Mouse (Mus musculus) liver, adult 2 months (tissue): Measurements from ENCODE around the gene Scnn1g. TPM values are rescaled to one million over a fixed set of nuclear protein-coding genes. Genes with fewer than 3 reads are reported as not detected.
A peak's percentile ranks its signal among the peaks of the same experiment; 100 is the strongest.

ENCODE experiments used
- DNase-seq: peaks from one replicate; pipeline ENCODE4 v3.0.0-alpha.2; 2011; ENCODE audit warnings: low read depth, low spot score; ENCODE audit errors: extremely low read depth
- H3K27ac ChIP-seq: fragments of 200-500 bp; replicated peaks from 2 replicates; pipeline ENCODE4 v1.5.1; 2012; ENCODE audit warnings: low read depth, mild to moderate bottlenecking, control low read depth, inconsistent platforms, low read length; ENCODE audit not compliant: insufficient read depth
- H3K27me3 ChIP-seq: fragments of 200-500 bp; 2 replicates; pipeline ENCODE4 v1.6.1; 2012; ENCODE audit warnings: mild to moderate bottlenecking, moderate library complexity, low read length, inconsistent platforms; ENCODE audit not compliant: control insufficient read depth, insufficient read depth
- H3K36me3 ChIP-seq: fragments of 200-500 bp; 2 replicates; pipeline ENCODE4 v1.6.1; 2012; ENCODE audit warnings: low read length, inconsistent platforms; ENCODE audit not compliant: control insufficient read depth, insufficient read depth
- H3K4me1 ChIP-seq: fragments of 200-500 bp; 2 replicates; pipeline ENCODE4 v1.6.1; 2011; ENCODE audit warnings: low read length; ENCODE audit not compliant: control insufficient read depth, insufficient read depth
- H3K4me3 ChIP-seq: fragments of 200-500 bp; 2 replicates; pipeline ENCODE4 v1.5.1; 2011; ENCODE audit warnings: low read depth, mild to moderate bottlenecking, control low read depth, low read length, moderate library complexity; ENCODE audit not compliant: insufficient read depth
- H3K79me2 ChIP-seq: fragments of 200-500 bp; 2 replicates; pipeline ENCODE4 v1.6.1; 2012; ENCODE audit warnings: inconsistent platforms, mild to moderate bottlenecking, low read length, moderate library complexity; ENCODE audit not compliant: control insufficient read depth, insufficient read depth
- H3K9ac ChIP-seq: fragments of 200-500 bp; 2 replicates; pipeline ENCODE4 v1.6.1; 2012; ENCODE audit warnings: low read depth, mild to moderate bottlenecking, control low read depth, inconsistent platforms, low read length
- CTCF ChIP-seq: fragments of 200-500 bp; IDR thresholded peaks from 2 replicates; pipeline ENCODE4 v1.5.1; 2011; ENCODE audit warnings: low read depth, low read length, control low read depth
- POLR2A ChIP-seq: fragments of 200-500 bp; IDR thresholded peaks from 2 replicates; pipeline ENCODE4 v1.6.1; 2011; ENCODE audit warnings: low read length, control low read depth; ENCODE audit not compliant: insufficient read depth; ENCODE audit errors: extremely low read depth
- WGBS: fragments of 180-500 bp; shearing (Covaris S2); methylation state at CpG from one replicate; pipeline ENCODE4 v1.1.7; 2018; 5-methylcytosine and 5-hydroxymethylcytosine counted together
- polyA plus RNA-seq: library from polyadenylated mRNA; depleted of rRNA; stranded (reverse); fragments of >200 nt; gene quantifications from 2 replicates; pipeline ENCODE4 v1.2.3, GENCODE M21; 2012; rRNA removed
- total RNA-seq: library from RNA; depleted of rRNA; stranded (reverse); fragments of >200 nt; gene quantifications from 2 replicates; pipeline ENCODE4 v1.2.3, GENCODE M21; 2014; rRNA removed

Gene Scnn1g
- not detected in 2 replicates for total RNA-seq
- not detected in 2 replicates for polyA plus RNA-seq

- TF ChIP-seq CTCF (peak; percentile 97), POLR2A (no peak)
Observed at GRCm38 (mm10) chr7:121734171-121734831, at the start of gene Scnn1g. TSS of gene Scnn1g (plus strand) at chr7:121734479.

GRCm38 (mm10) chr7:121685140-121685984 lies 48.9 kb upstream of the Scnn1g start:
- DNase-seq, result peak; percentile 28
- Histone ChIP-seq H3K4me3 (no peak overlapping the region), H3K27me3 (no peaks in the 10 kb centered on the region), H3K9ac (no peak overlapping the region), H3K79me2 (peaks cover 2% of the 10 kb centered on the region; the same call in 1 of the 2 replicates), H3K27ac (no peak overlapping the region), H3K36me3 (no peaks in the 10 kb centered on the region), H3K4me1 (peaks cover 2% of the 10 kb centered on the region; the same call in 1 of the 2 replicates)
- TF ChIP-seq POLR2A (no peak), CTCF (no peak)
- WGBS, result 73% methylated on average over 5 of the region's 5 CpGs

More at GRCm38 (mm10) chr7:121734171-121734831, at the start of gene Scnn1g:
- peak; percentile 61 for DNase-seq
- no peak within 1 kb of the TSS for H3K27ac ChIP-seq
- H3K4me1 ChIP-seq, result no peaks in the 10 kb centered on the region; the same call in 1 of the 2 replicates
- no peaks in the 10 kb centered on the region for H3K79me2 ChIP-seq
- H3K36me3 ChIP-seq, result no peaks in the 10 kb centered on the region
- 2% methylated on average over 38 of the region's 38 CpGs for WGBS
- no peak within 1 kb of the TSS for H3K9ac ChIP-seq
- H3K4me3 ChIP-seq, result no peak within 1 kb of the TSS
- peaks cover 2% of the 10 kb centered on the region; the same call in 1 of the 2 replicates for H3K27me3 ChIP-seq

GRCm38 (mm10) chr7:121689338-121689737 lies 44.9 kb upstream of the Scnn1g start:
- no peak for DNase-seq
- H3K27ac ChIP-seq, result no peak overlapping the region
- H3K27me3 ChIP-seq, result no peaks in the 10 kb centered on the region
- no peak overlapping the region for H3K9ac ChIP-seq
- TF ChIP-seq POLR2A (no peak), CTCF (no peak)
- H3K4me3 ChIP-seq, result no peak overlapping the region
- no peaks in the 10 kb centered on the region for H3K36me3 ChIP-seq
- H3K4me1 ChIP-seq, result peaks cover 2% of the 10 kb centered on the region; the same call in 1 of the 2 replicates
- peaks cover 2% of the 10 kb centered on the region; the same call in 1 of the 2 replicates for H3K79me2 ChIP-seq

DNA sequence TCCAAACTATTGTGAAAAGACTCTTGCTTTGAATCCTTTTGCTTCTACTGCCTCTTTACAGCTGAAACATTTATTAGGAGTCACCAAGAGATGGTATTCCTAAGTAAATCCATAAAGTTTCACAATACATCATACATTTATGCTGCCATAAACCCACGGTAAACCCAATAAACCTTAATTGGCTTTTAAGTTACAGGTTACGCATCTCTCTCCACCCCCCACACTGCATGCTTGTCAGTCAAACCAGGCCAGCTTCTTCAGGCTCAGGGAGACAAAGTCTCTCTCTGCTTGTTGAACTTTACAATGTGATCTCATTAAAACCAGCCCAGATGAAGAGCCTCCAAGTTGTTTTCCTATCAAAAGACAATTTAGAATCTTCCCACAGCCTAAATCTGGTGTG lies 42.5 kb upstream of the Scnn1g start:
- H3K27ac ChIP-seq, result no peak overlapping the region
- DNase-seq, result no peak
- WGBS, result 88% methylated on average over 2 of the region's 2 CpGs
- no peak overlapping the region for H3K4me3 ChIP-seq
- no peaks in the 10 kb centered on the region for H3K4me1 ChIP-seq
- no peaks in the 10 kb centered on the region for H3K36me3 ChIP-seq
- H3K27me3 ChIP-seq, result no peaks in the 10 kb centered on the region
- TF ChIP-seq CTCF (no peak), POLR2A (no peak)
- H3K9ac ChIP-seq, result no peak overlapping the region
- H3K79me2 ChIP-seq, result peaks cover 2% of the 10 kb centered on the region; the same call in 1 of the 2 replicates

- Histone ChIP-seq H3K27ac (no peak overlapping the region), H3K4me3 (no peak overlapping the region), H3K27me3 (no peaks in the 10 kb centered on the region), H3K9ac (no peak overlapping the region), H3K79me2 (peaks cover 7% of the 10 kb centered on the region; the same call in 1 of the 2 replicates), H3K36me3 (no peaks in the 10 kb centered on the region), H3K4me1 (peaks cover 3% of the 10 kb centered on the region; the same call in 1 of the 2 replicates)
- no peak for DNase-seq
- TF ChIP-seq CTCF (no peak), POLR2A (no peak)
Observed at GRCm38 (mm10) chr7:121697170-121697569, 37.1 kb upstream of the Scnn1g start.
